Mouse (Mus musculus) limb, embryonic 13.5 days (tissue): ENCODE measurements around the gene Itgb1bp1. TPM values are rescaled to one million over a fixed set of nuclear protein-coding genes. Genes with fewer than 3 reads are reported as not detected.

ENCODE experiments used
- ATAC-seq: fragments of 200-750 bp; cut with Nextera tagmentation; 2 replicates; pipeline ENCODE4 v1.8.0; 2017; ENCODE audit warnings: low read depth, moderate number of reproducible peaks, moderate TSS enrichment; ENCODE audit not compliant: low FRiP score
- H3K27ac ChIP-seq: fragments of 300-500 bp; sonication (generic); 2 replicates; pipeline ENCODE4 v1.5.1; 2015; ENCODE audit warnings: inconsistent platforms, mild to moderate bottlenecking, moderate library complexity
- H3K27me3 ChIP-seq: fragments of 300-500 bp; sonication (generic); 2 replicates; pipeline ENCODE4 v1.6.1; 2015; ENCODE audit warnings: mild to moderate bottlenecking, inconsistent platforms
- H3K36me3 ChIP-seq: fragments of 300-500 bp; sonication (generic); 2 replicates; pipeline ENCODE4 v1.6.1; 2015; ENCODE audit warnings: inconsistent platforms, mild to moderate bottlenecking, moderate library complexity
- H3K4me1 ChIP-seq: fragments of 300-500 bp; sonication (generic); 2 replicates; pipeline ENCODE4 v1.6.1; 2015; ENCODE audit warnings: inconsistent platforms
- H3K4me2 ChIP-seq: fragments of 300-500 bp; sonication (generic); replicated peaks from 2 replicates; pipeline ENCODE4 v1.6.1; 2015; ENCODE audit warnings: inconsistent platforms, mild to moderate bottlenecking, moderate library complexity
- H3K4me3 ChIP-seq: fragments of 300-500 bp; sonication (generic); 2 replicates; pipeline ENCODE4 v1.5.1; 2015; ENCODE audit warnings: moderate library complexity, mild to moderate bottlenecking, inconsistent platforms
- H3K9ac ChIP-seq: fragments of 300-500 bp; sonication (generic); 2 replicates; pipeline ENCODE4 v1.6.1; 2015; ENCODE audit warnings: mild to moderate bottlenecking, inconsistent platforms
- H3K9me3 ChIP-seq: fragments of 300-500 bp; sonication (generic); 2 replicates; pipeline ENCODE4 v1.6.1; 2016; ENCODE audit warnings: inconsistent platforms
- WGBS: fragments of 180-500 bp; shearing (Covaris S2); methylation state at CpG from one replicate; pipeline ENCODE4 v1.1.7; 2015; 5-methylcytosine and 5-hydroxymethylcytosine counted together
- polyA plus RNA-seq: library from polyadenylated mRNA; unstranded; fragments of >200 nt; fragmentation: Nextera tagmentation; extraction: Ambion mirVana; gene quantifications from 2 replicates; pipeline ENCODE4 v1.2.1, GENCODE M21; 2015

Itgb1bp1 gene
- polyA plus RNA-seq = 52.6 and 55.2 TPM in 2 replicates

- under 1% methylated on average over 28 of the region's 28 CpGs for WGBS
- H3K9ac ChIP-seq = peak within 1 kb of the TSS; percentile 89
- no peaks in the 10 kb centered on the region for H3K27me3 ChIP-seq
- H3K36me3 ChIP-seq = peaks cover 20% of the 10 kb centered on the region
- peak within 1 kb of the TSS; percentile 84 for H3K4me3 ChIP-seq
- H3K4me1 ChIP-seq = peaks cover 17% of the 10 kb centered on the region
- peak within 1 kb of the TSS; percentile 82 for H3K4me2 ChIP-seq
- no peaks in the 10 kb centered on the region for H3K9me3 ChIP-seq
- peak; percentile 97 for ATAC-seq
- peak within 1 kb of the TSS; percentile 95 for H3K27ac ChIP-seq
Measured at GRCm38 (mm10) chr12:21286243-21286622, at the start of gene Itgb1bp1. Itgb1bp1 (minus strand) TSS chr12:21286284.

- Histone ChIP-seq H3K27ac (no peak overlapping the region), H3K27me3 (no peaks in the 10 kb centered on the region), H3K4me3 (no peak overlapping the region), H3K4me1 (no peaks in the 10 kb centered on the region), H3K36me3 (peaks cover 82% of the 10 kb centered on the region), H3K9ac (no peak overlapping the region), H3K9me3 (no peaks in the 10 kb centered on the region), H3K4me2 (no peak overlapping the region)
- WGBS = 87% methylated on average over 7 of the region's 7 CpGs
- no peak for ATAC-seq
Measured at GRCm38 (mm10) chr12:21335869-21336268, 49.8 kb upstream of the Itgb1bp1 start.

GRCm38 (mm10) chr12:21333766-21334165 is 47.7 kb upstream of the Itgb1bp1 start:
- Histone ChIP-seq H3K4me1 (no peaks in the 10 kb centered on the region), H3K36me3 (peaks cover 80% of the 10 kb centered on the region), H3K4me3 (no peak overlapping the region), H3K27me3 (no peaks in the 10 kb centered on the region), H3K27ac (no peak overlapping the region), H3K4me2 (no peak overlapping the region), H3K9ac (no peak overlapping the region), H3K9me3 (no peaks in the 10 kb centered on the region)
- no peak for ATAC-seq
- WGBS = 94% methylated on average over 5 of the region's 5 CpGs

- Histone ChIP-seq H3K4me3 (no peak overlapping the region), H3K4me1 (no peaks in the 10 kb centered on the region), H3K9me3 (no peaks in the 10 kb centered on the region), H3K4me2 (no peak overlapping the region), H3K27me3 (no peaks in the 10 kb centered on the region), H3K27ac (no peak overlapping the region), H3K36me3 (peaks cover 82% of the 10 kb centered on the region), H3K9ac (no peak overlapping the region)
- 93% methylated on average over 7 of the region's 7 CpGs for WGBS
- no peak for ATAC-seq
Measured at GRCm38 (mm10) chr12:21333021-21333420, 46.9 kb upstream of the Itgb1bp1 start.

GRCm38 (mm10) chr12:21331711-21332110 is 45.6 kb upstream of the Itgb1bp1 start:
- no peak overlapping the region for H3K9ac ChIP-seq
- no peak overlapping the region for H3K4me2 ChIP-seq
- no peaks in the 10 kb centered on the region for H3K27me3 ChIP-seq
- no peak for ATAC-seq
- peaks cover 89% of the 10 kb centered on the region for H3K36me3 ChIP-seq
- H3K4me1 ChIP-seq = no peaks in the 10 kb centered on the region
- no peak overlapping the region for H3K27ac ChIP-seq
- H3K9me3 ChIP-seq = no peaks in the 10 kb centered on the region
- no peak overlapping the region for H3K4me3 ChIP-seq
- WGBS = 90% methylated on average over 6 of the region's 6 CpGs

GRCm38 (mm10) chr12:21330961-21331576 is 45.0 kb upstream of the Itgb1bp1 start:
- Histone ChIP-seq H3K27me3 (no peaks in the 10 kb centered on the region), H3K4me2 (no peak overlapping the region), H3K9me3 (no peaks in the 10 kb centered on the region), H3K36me3 (peaks cover 90% of the 10 kb centered on the region), H3K4me3 (no peak overlapping the region), H3K27ac (no peak overlapping the region), H3K4me1 (no peaks in the 10 kb centered on the region), H3K9ac (no peak overlapping the region)
- WGBS = 89% methylated on average over 10 of the region's 10 CpGs
- no peak for ATAC-seq

- H3K9ac ChIP-seq = no peak overlapping the region
- peaks cover 91% of the 10 kb centered on the region for H3K36me3 ChIP-seq
- no peaks in the 10 kb centered on the region for H3K4me1 ChIP-seq
- H3K9me3 ChIP-seq = no peaks in the 10 kb centered on the region
- no peak overlapping the region for H3K4me2 ChIP-seq
- WGBS = 89% methylated on average over 9 of the region's 9 CpGs
- H3K4me3 ChIP-seq = no peak overlapping the region
- H3K27ac ChIP-seq = no peak overlapping the region
- H3K27me3 ChIP-seq = no peaks in the 10 kb centered on the region
- no peak for ATAC-seq
Measured at GRCm38 (mm10) chr12:21329661-21330400, 43.7 kb upstream of the Itgb1bp1 start.

- no peak overlapping the region for H3K27ac ChIP-seq
- WGBS = 88% methylated on average over 3 of the region's 3 CpGs
- peaks cover 89% of the 10 kb centered on the region for H3K36me3 ChIP-seq
- H3K4me3 ChIP-seq = no peak overlapping the region
- H3K4me1 ChIP-seq = no peaks in the 10 kb centered on the region
- no peak overlapping the region for H3K4me2 ChIP-seq
- H3K9ac ChIP-seq = no peak overlapping the region
- H3K9me3 ChIP-seq = no peaks in the 10 kb centered on the region
- no peaks in the 10 kb centered on the region for H3K27me3 ChIP-seq
- ATAC-seq = 0 out of 2 replicates have a peak, but pooled peaks have one; percentile 24
Measured at GRCm38 (mm10) chr12:21326325-21326724, 40.2 kb upstream of the Itgb1bp1 start.

GRCm38 (mm10) chr12:21325266-21325665 is 39.2 kb upstream of the Itgb1bp1 start:
- no peak overlapping the region for H3K27ac ChIP-seq
- H3K4me3 ChIP-seq = no peak overlapping the region
- no peak for ATAC-seq
- no peaks in the 10 kb centered on the region for H3K9me3 ChIP-seq
- H3K9ac ChIP-seq = no peak overlapping the region
- no peak overlapping the region for H3K4me2 ChIP-seq
- 88% methylated on average over 8 of the region's 8 CpGs for WGBS
- H3K4me1 ChIP-seq = no peaks in the 10 kb centered on the region
- H3K36me3 ChIP-seq = peaks cover 90% of the 10 kb centered on the region
- no peaks in the 10 kb centered on the region for H3K27me3 ChIP-seq

GRCm38 (mm10) chr12:21324101-21324500 is 38.0 kb upstream of the Itgb1bp1 start:
- ATAC-seq = no peak
- Histone ChIP-seq H3K9ac (no peak overlapping the region), H3K36me3 (peaks cover 90% of the 10 kb centered on the region), H3K9me3 (no peaks in the 10 kb centered on the region), H3K4me3 (no peak overlapping the region), H3K4me1 (no peaks in the 10 kb centered on the region), H3K4me2 (no peak overlapping the region), H3K27me3 (no peaks in the 10 kb centered on the region), H3K27ac (no peak overlapping the region)
- WGBS = 88% methylated on average over 5 of the region's 5 CpGs

GRCm38 (mm10) chr12:21322856-21323255 is 36.8 kb upstream of the Itgb1bp1 start:
- H3K4me3 ChIP-seq = no peak overlapping the region
- H3K9ac ChIP-seq = no peak overlapping the region
- no peak for ATAC-seq
- no peaks in the 10 kb centered on the region for H3K9me3 ChIP-seq
- 88% methylated on average over 9 of the region's 9 CpGs for WGBS
- H3K4me2 ChIP-seq = no peak overlapping the region
- H3K27ac ChIP-seq = no peak overlapping the region
- H3K4me1 ChIP-seq = no peaks in the 10 kb centered on the region
- no peaks in the 10 kb centered on the region for H3K27me3 ChIP-seq
- H3K36me3 ChIP-seq = peaks cover 86% of the 10 kb centered on the region

GRCm38 (mm10) chr12:21322296-21322695 is 36.2 kb upstream of the Itgb1bp1 start:
- Histone ChIP-seq H3K9ac (no peak overlapping the region), H3K4me3 (no peak overlapping the region), H3K4me1 (0 out of 2 replicates have a peak, but pooled peaks cover under 1% of the 10 kb centered on the region), H3K9me3 (no peaks in the 10 kb centered on the region), H3K36me3 (peaks cover 80% of the 10 kb centered on the region), H3K27ac (no peak overlapping the region), H3K4me2 (no peak overlapping the region), H3K27me3 (no peaks in the 10 kb centered on the region)
- ATAC-seq = no peak
- 90% methylated on average over 4 of the region's 4 CpGs for WGBS
